Mouse (Mus musculus) 416B (cell line): Measurements from ENCODE around the gene Patj.
A peak's percentile ranks its signal among the peaks of the same experiment; 100 is the strongest.
"Not testable (repeated sequence)": the region's sequence is repeated elsewhere in the genome, so short reads cannot be mapped to it uniquely, and the experiment has no call there.

ENCODE experiments used
- DNase-seq: peaks from one replicate; pipeline ENCODE4 v3.0.0; 2011; ENCODE audit warnings: low read depth

Patj gene

GRCm38 (mm10) chr4:98654419-98654821 lies 258.8 kb downstream of the Patj start:
- DNase-seq, result no peak

GRCm38 (mm10) chr4:98656759-98657158 lies 261.2 kb downstream of the Patj start:
- DNase-seq, result no peak

- no peak for DNase-seq
Measured at GRCm38 (mm10) chr4:98659032-98659431, 263.4 kb downstream of the Patj start.

DNA sequence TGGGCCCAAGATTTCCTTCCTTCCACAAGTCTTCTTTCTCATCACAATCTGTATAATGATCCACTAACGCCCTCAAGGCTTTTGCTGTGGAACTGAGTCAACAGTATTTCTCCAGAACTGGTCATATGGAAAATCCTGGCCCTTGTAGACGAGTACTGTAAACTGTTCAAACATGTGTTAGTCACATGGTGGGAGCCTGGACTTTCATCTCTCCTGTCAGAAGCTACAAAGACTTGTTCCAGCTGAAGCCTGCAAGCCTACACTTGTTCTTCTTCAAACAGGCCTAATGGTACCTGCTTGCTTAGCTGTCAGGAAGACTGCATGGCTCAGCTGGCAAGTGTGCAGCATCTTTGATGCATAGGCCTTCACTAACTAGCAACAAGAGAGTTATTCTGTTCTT lies 264.9 kb downstream of the Patj start:
- DNase-seq, result no peak

DNA sequence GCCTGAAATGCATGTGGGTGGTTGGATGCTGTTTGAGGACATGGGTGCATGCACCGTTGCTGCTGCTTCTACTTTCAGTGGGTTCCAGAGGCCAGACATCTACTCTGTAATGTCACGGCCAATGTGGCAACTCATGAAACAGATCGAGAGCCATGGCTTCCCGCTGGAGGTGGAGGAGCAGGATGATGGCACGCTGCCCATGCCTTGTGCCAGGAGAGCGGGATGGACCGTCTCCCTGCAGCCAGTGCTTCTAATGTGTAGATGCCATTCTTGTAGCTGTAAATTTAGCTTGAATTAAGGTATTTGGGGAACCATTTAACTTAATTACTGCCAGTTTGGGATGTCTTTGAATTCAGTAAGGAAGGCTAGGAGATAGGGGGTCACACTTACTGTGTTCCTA lies 270.3 kb downstream of the Patj start:
- no peak for DNase-seq

GRCm38 (mm10) chr4:98666451-98666850 lies 270.9 kb downstream of the Patj start:
- no peak for DNase-seq

DNA sequence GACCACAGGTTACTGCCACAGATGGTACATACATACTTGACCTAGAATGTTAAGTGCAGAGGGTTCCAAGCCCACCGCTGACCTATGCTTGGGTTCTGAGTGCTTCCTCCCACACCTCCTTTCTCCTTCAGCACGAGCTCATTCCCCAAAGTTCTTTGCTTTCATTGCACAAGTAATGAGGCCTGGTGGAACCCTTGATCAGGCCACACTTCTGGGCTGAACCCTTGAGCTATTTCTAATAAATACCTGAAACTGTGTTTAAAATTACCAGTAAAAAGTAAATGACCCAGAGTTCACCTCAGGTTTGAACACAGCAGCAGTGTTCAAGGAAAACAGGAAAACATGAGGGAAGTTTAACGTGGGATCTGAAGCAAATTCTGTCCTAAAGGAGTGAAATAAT lies 271.4 kb downstream of the Patj start:
- DNase-seq, result no peak

GRCm38 (mm10) chr4:98677506-98677905 lies 281.9 kb downstream of the Patj start:
- no peak for DNase-seq

- DNase-seq, result no peak
Measured at GRCm38 (mm10) chr4:98686678-98687267, 291.2 kb downstream of the Patj start.

GRCm38 (mm10) chr4:98688116-98688515 lies 292.5 kb downstream of the Patj start:
- no peak for DNase-seq

GRCm38 (mm10) chr4:98688520-98688919 lies 292.9 kb downstream of the Patj start:
- no peak for DNase-seq

- no peak for DNase-seq
Measured at GRCm38 (mm10) chr4:98689988-98690387, 294.4 kb downstream of the Patj start.

GRCm38 (mm10) chr4:98693465-98694185 lies 298.0 kb downstream of the Patj start:
- no peak for DNase-seq

DNA sequence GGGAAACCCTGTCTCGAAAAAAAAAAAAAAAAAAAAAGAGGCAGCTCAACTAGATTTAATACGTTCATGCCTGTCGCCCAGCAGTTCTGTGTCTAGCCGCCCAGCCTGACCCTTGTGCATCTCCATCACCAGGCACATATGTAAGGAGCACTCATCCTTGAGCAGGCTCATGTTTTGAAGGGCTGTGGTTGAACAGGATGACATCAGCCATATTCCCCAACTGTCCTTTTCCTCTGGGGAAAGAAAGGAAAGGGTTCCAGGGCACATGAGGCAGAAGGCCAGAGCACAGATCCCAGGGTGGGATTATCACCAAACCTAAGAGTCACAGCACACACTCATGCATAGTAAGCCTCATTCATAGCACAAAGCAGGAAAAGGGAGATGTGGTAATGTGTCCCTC lies 302.3 kb downstream of the Patj start:
- DNase-seq, result no peak

GRCm38 (mm10) chr4:98698921-98699320 lies 303.3 kb downstream of the Patj start:
- peak; percentile 17 for DNase-seq

- no peak for DNase-seq
Measured at GRCm38 (mm10) chr4:98700156-98700555, 304.6 kb downstream of the Patj start.

DNA sequence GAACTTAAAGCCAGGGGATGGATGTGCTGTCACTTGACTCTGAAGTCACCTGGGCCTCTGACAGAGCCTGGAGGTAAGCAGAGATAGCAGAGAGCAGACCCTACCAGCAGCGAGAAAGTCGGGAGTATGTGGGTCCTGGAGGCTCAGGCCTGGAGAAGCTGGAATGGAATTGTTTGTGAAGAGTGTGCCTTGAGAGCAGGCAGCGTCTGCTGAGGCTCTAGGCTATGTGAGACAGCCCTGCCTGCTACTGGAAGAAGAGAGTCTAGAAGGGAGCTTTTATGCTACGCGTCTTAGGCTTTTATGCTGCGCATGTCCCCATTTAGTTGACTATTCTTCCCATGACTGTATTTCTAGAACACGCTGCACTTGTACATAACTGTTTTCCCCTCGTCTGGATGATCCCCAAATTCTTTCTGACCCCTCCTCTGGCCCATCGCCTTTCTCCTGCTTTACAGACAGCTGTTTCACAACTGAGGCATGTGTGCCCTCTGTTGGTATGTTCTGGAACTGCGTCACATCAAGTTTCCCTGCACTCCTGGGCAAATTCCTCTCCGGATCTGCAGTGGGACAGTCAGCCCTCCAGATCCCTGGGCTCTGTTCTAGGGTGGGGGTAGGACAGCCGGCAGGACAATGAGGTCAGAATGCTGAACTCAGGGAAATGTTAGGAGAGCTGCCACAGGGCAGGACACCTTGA lies 306.8 kb downstream of the Patj start:
- peak; percentile 24 for DNase-seq

- DNase-seq, result no peak
Measured at GRCm38 (mm10) chr4:98710891-98711290, 315.3 kb downstream of the Patj start.

DNA sequence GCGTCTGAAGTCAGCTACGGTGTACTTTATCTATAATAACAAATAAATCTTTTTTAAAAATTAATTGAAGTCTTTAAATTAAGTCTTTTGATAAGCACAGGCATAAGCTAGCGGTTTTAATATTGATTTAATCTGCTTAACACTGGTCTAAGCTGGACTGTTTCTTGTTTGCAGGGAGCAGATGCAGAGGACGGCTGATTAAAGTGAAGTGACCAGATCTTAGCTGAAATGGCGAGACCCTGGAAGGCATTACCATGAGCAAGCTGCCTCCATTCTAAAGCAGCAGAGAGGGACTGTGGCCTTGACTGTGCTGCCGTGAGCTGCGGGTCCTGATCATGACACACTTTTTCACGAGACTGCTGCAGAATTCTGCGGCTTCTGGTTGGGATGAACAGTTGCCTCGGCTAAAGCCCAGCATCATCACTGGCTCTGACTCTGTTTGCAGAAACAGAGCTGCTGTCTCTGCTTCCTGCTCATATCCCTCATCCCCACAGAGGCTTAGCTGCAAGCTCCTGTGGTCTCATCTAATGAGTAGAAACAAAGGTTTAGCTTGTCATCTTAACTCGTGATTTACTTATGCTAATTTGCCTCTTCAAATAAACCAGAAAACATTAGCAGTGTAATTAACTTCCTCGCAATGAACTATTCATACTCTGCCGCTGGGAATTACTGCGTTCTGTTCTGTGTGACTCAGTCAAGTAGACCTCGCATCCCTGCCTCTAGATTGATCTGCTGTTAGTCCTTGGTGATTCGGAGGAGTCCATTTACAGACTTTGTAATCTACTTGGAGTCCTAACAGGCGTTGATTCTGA lies 322.4 kb downstream of the Patj start:
- no peak for DNase-seq

- no peak for DNase-seq
Measured at GRCm38 (mm10) chr4:98718547-98718917, 322.9 kb downstream of the Patj start.

- DNase-seq, result peak; percentile 63
Measured at GRCm38 (mm10) chr4:98722454-98722853, 326.9 kb downstream of the Patj start.

DNA sequence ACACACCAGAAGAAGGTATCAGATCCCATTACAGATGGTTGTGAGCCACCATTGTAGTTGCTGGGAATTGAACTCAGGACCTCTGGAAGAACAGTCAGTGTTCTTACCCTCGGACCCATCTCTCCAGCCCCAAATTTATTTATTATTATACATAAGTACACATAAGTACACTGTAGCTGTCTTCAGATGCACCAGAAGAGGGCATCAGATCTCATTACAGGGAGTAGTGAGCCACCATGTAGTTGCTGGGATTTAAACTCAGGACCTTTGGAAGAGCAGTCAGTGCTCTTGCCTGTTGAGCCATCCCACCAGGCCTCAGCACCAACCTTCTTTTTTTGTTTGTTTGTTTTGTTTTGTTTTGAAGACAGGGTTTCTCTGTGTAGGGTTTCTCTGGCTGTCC lies 329.1 kb downstream of the Patj start:
- not testable (repeated sequence) for DNase-seq

DNA sequence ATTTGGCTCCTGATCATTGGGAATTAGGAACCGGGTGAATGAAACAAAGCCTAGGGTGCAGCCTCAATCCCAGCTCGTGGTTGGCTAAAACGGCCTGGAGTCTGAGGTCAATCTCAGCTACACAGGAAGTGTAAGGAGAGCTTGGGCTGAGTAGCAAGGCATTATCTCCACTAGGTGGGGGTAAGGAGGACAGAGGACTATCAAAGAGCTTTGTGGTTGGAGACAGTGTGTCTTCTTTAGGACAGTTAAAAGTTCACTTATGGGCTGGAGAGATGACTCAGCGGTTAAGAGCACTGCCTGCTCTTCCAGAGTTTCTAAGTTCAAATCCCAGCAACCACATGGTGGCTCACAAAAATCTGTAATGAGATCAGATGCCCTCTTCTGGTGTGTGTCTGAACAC lies 329.9 kb downstream of the Patj start:
- DNase-seq, result peak; percentile 47
